Mouse (Mus musculus) small intestine, adult 10 weeks (tissue): ENCODE measurements around the gene Tox2. TPM values are rescaled to one million over a fixed set of nuclear protein-coding genes. Genes with fewer than 3 reads are reported as not detected.

Experiments used
- polyA plus RNA-seq: library from polyadenylated mRNA; stranded (reverse); fragments of 350-450 nt; fragmentation: Illumina TruSeq; extraction: RNeasy Lipid Tissue Mini Kit (QIAGEN cat#74804); gene quantifications from one replicate; pipeline ENCODE4 v1.2.3, GENCODE M21; 2014; ENCODE audit warnings: low replicate concordance

Tox2 gene
- 1.6 TPM for polyA plus RNA-seq

DNA sequence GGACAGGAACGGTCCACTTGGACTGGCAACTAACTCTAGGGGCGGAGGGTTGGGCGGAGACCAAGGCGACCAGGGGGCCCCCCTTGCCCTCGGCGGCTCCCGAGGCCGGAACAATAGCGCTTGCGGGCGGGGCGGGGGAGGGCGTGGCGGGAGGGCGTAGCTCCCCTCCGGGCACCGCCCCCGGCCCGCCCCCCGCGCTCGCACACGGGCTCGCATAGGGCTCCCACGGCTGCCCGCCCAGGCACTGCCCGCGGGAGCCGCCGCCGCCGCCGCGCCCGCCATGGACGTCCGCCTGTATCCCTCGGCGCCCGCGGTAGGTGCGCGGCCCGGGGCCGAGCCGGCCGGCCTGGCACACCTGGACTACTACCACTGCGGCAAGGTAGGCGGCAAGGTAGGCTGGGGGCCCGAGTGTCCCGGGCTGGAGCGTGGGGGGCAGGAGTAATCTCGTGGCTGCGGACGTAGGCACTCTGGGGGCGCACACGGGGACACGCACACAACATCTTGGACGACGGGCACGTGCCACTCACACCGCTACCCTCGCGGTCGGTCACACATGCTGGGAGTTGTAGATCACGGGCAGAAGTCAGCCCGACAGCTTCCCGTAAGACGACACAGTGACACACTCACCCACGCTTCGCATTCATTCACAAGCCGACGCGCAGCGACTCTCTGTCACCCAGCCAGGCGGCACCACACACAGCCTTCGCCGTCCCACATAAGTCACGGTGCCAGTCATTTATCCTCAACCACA lies at the start of gene Tox2:
Tox2 (plus strand) TSS at position 242 of the 751 bp plus-strand sequence.

Other genes with a start within 250 kb of the Tox2 start
- 5.6 TPM for gene Sgk2, start 215.8 kb upstream of the Tox2 start, polyA plus RNA-seq
- 74.8 TPM for gene Ift52, start 185.8 kb upstream of the Tox2 start, polyA plus RNA-seq
- not detected for gene Mybl2, start 148.4 kb upstream of the Tox2 start, polyA plus RNA-seq
- not detected for gene Gtsf1l, start 115.3 kb upstream of the Tox2 start, polyA plus RNA-seq
- gene Jph2, start 194.9 kb downstream of the Tox2 start, polyA plus RNA-seq: not detected
- 57.6 TPM for gene Oser1, start 221.6 kb downstream of the Tox2 start, polyA plus RNA-seq
- gene Gdap1l1, start 235.4 kb downstream of the Tox2 start, polyA plus RNA-seq: not detected